Mouse (Mus musculus) brain, embryonic 14.5 days (tissue): Measurements from ENCODE around the gene Insl6. TPM values are rescaled to one million over a fixed set of nuclear protein-coding genes. Genes with fewer than 3 reads are reported as not detected.

Source experiments
- DNase-seq: peaks from one replicate; pipeline ENCODE4 v3.0.0-alpha.2; 2011; ENCODE audit warnings: low read depth
- CTCF ChIP-seq: fragments of 200-500 bp; IDR thresholded peaks from 2 replicates; pipeline ENCODE4 v1.5.1; 2012; ENCODE audit warnings: inconsistent platforms, mild to moderate bottlenecking, moderate library complexity, borderline replicate concordance; ENCODE audit not compliant: insufficient read depth, insufficient read length; ENCODE audit errors: extremely low read depth
- POLR2A ChIP-seq: fragments of 200-500 bp; IDR thresholded peaks from 2 replicates; pipeline ENCODE4 v1.6.1; 2012; ENCODE audit warnings: mild to moderate bottlenecking, inconsistent platforms, borderline replicate concordance; ENCODE audit not compliant: poor library complexity, insufficient read depth, insufficient read length, severe bottlenecking; ENCODE audit errors: extremely low read depth
- polyA plus RNA-seq: library from polyadenylated mRNA; depleted of rRNA; stranded (reverse); fragments of >200 nt; gene quantifications from 2 replicates; pipeline ENCODE4 v1.2.3, GENCODE M21; 2012; rRNA removed

The Insl6 gene
- 1.0 and 1.6 TPM in 2 replicates for polyA plus RNA-seq

- no peak for TF ChIP-seq POLR2A
- TF ChIP-seq CTCF: no peak
- DNase-seq: peak; percentile 66
Observed at GRCm38 (mm10) chr19:29325053-29325851, at the start of gene Insl6. Gene Insl6, minus strand, starts transcription at chr19:29325356.

DNA sequence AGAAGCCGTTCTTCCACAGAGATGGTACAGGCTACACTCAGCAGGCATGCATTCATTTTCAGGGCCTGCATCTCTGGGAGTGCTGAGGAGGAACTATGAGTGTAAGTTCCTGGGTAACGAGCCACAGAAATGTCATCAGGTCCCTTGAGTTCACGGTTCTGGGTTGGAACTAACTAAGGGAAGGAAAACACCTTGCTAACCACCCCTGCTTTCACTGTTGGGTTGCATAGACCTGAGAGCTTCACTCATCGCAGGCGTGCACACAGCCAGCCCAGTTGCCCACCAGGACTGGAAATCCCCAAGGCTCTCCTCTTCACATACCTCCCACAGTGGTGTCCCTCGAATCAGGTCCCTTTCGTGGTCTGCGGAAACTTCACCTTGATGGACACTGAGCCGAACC, 49.8 kb upstream of the Insl6 start:
- DNase-seq: no peak
- TF ChIP-seq POLR2A (no peak), CTCF (no peak)

GRCm38 (mm10) chr19:29373438-29373837, 48.3 kb upstream of the Insl6 start:
- DNase-seq: peak; percentile 40
- TF ChIP-seq CTCF (no peak), POLR2A (no peak)

DNA sequence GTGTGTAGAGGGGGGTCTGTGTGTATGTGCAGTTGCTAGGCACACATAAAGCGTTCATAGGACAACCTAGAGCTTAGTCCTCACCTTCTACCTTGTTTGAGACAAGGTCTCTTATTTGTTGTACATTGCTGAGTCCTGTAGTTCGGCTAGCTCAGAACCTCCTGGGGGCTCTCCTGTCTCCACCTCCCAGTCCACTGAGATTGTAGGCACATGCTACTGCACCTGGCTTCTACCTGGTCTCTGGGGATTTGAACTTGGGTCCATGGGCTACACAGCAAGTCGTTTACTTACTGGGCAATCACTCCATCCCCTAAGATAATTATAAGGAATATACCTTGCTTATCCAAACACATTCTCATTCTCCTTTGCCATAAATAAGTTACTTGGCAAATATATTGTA, 47.5 kb upstream of the Insl6 start:
- no peak for DNase-seq
- no peak for TF ChIP-seq CTCF
- no peak for TF ChIP-seq POLR2A

DNA sequence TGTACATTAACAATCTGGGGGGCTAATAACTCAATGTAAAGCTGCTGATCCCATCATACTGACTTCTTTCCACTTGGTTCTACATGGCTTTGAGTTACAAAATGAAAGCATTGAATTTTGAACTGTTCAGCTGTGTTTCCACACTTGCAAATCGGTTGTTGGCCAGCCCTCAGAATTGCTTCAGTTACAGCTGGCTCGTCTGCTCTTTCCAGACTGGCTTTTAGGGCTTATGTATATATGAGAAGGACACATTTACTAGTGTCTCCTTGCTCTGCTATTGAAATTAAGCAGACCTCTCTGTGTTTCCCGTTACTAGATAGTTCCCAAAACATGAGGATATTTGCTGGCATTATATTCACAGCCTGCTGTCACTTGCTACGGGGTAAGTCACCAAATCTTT, 47.0 kb upstream of the Insl6 start:
- TF ChIP-seq CTCF (no peak), POLR2A (no peak)
- peak; percentile 61 for DNase-seq

- DNase-seq: no peak
- TF ChIP-seq POLR2A: no peak
- TF ChIP-seq CTCF: no peak
Observed at GRCm38 (mm10) chr19:29371284-29372081, 46.3 kb upstream of the Insl6 start.

DNA sequence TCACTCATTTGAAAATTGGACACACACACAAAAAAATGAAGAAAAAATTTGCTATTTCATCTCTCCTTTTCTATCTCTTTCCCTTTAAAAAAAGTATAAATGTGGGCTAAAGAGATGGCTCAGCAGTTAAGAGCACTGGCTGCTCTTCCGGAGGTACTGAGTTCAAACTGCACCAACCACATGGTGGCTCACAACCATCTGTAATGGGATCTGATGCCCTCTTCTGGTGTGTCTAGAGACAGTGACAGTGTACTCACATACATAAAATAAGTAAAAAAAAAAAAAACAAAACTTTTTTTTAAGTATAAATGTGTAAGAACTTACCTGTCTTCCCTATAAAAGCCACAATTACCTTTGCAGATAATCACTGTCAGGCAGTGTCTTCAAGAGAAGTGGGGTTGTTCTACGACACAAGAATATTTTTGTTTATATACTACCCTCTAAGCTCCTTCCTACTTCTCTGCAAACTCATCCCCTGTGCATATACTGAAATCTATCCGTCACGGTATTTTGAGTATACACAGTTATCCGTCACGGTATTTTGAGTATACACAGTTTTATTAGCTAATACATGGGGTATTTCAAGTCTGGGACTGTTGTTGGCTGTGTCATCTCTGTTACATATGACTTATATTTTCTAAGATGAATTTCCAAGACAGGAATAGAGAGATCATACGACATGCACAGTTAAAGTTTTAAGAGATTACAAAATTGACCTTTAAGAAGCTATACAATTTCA, 45.6 kb upstream of the Insl6 start:
- TF ChIP-seq POLR2A: no peak
- DNase-seq: no peak

GRCm38 (mm10) chr19:29370112-29370511, 45.0 kb upstream of the Insl6 start:
- DNase-seq: no peak
- no peak for TF ChIP-seq POLR2A
- no peak for TF ChIP-seq CTCF

GRCm38 (mm10) chr19:29368671-29369309, 43.6 kb upstream of the Insl6 start:
- no peak for TF ChIP-seq POLR2A
- TF ChIP-seq CTCF: no peak
- DNase-seq: no peak

- no peak for TF ChIP-seq CTCF
- TF ChIP-seq POLR2A: no peak
Observed at GRCm38 (mm10) chr19:29368041-29368440, 42.9 kb upstream of the Insl6 start.

More at GRCm38 (mm10) chr19:29368041-29368440, 42.9 kb upstream of the Insl6 start:
- DNase-seq: no peak
